In the genomic region with DNA sequence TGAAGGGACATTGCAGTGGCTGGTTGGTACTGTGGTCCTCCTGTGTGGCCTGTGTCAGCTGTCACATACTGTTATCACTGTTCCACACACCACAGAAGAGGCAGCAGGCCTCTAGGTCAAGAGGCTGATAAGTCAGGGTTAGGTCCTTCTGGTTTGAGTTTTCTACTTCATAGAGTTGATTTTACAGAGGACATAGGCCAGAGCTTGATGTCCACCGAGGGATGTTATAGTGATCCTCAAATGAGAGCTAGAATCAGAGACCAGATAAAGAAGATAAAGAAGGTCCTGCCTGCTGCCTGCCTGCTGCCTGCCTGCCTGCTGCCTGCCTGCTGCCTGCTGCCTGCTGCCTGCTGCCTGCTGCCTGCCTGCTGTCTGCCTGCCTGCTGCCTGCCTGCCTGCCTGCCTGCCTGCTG, we compare ENCODE assay signal across 1 mouse cellular context.
TF ChIP-seq lines count a peak whose summit lies in the region.

No protein-coding gene starts in this region.

TF ChIP-seq in MEL, 35 proteins besides CTCF, POLR2A, EP300 and RAD21 (continued from another document):
- TF ChIP-seq ETS1 (IDR thresholded peaks at IDR 0.05; ENCODE audit: low read depth, low read length) = peak; percentile 60
- peak; percentile 56; the same call in 1 of the 2 replicates for TF ChIP-seq SIN3A (IDR thresholded peaks at IDR 0.05; ENCODE audit: low read length)
- TF ChIP-seq GABPA (IDR thresholded peaks at IDR 0.05; ENCODE audit: low read depth, low read length) = no peak
- peak; percentile 75 for TF ChIP-seq GATA1 (IDR thresholded peaks at IDR 0.05; ENCODE audit: low read depth, low read length)
- TF ChIP-seq ZC3H11A (IDR thresholded peaks at IDR 0.05; ENCODE audit: low read depth, low read length) = no peak
- no peak for TF ChIP-seq MYB (IDR thresholded peaks at IDR 0.05; ENCODE audit: low read depth, low read length)
- TF ChIP-seq KAT2A (conservative IDR thresholded peaks at IDR 0.05; ENCODE audit: low read depth, low read length) = no peak
- TF ChIP-seq JUND (IDR thresholded peaks at IDR 0.05; ENCODE audit: low read depth, low read length) = no peak
- TF ChIP-seq CHD1 (IDR thresholded peaks at IDR 0.05; ENCODE audit: low read depth, low read length) = no peak
- TF ChIP-seq MAFK (IDR thresholded peaks at IDR 0.05; ENCODE audit: borderline replicate concordance, low read depth, low read length) = no peak
- TF ChIP-seq TCF12 (IDR thresholded peaks at IDR 0.05; ENCODE audit: low read depth, low read length) = peak; percentile 84
- TF ChIP-seq TAL1 (IDR thresholded peaks at IDR 0.05; ENCODE audit: low read length) = peak; percentile 83
- TF ChIP-seq RCOR1 (IDR thresholded peaks at IDR 0.05; ENCODE audit: low read depth, low read length) = 0 out of 2 replicates have a peak, but pooled peaks have one; percentile 31
- TF ChIP-seq ZMIZ1 (IDR thresholded peaks at IDR 0.05; ENCODE audit: low read depth, low read length) = no peak
- TF ChIP-seq MXI1 (IDR thresholded peaks at IDR 0.05; ENCODE audit: low read depth, low read length) = 0 out of 2 replicates have a peak, but pooled peaks have one; percentile 5
